Mouse (Mus musculus): ENCODE results near the gene Fgfr2. TPM values are rescaled to one million over a fixed set of nuclear protein-coding genes. Genes with fewer than 3 reads are reported as not detected.

The Fgfr2 gene
- polyA plus RNA-seq, 1 experiment, result 1.7 TPM

DNA sequence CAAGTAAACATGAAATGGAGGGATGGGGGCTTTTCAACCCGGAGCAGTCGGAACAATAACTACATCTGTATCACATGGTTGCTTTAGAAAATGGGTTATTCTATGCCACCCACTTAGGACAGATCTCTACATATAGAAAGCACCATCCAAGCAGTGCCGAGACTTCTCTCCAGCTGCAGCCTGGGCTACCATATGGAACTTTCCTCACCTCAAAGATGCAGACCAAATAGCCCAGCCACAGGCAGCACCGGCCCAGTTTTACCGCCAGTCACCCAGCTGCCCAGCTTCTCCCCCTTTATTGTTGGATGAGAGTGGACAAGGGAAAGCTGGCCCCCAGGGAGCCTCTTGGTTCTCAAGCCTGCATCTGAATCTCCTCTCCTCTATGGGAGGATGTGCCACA is 1172.0 kb downstream of the Fgfr2 start:
- no peaks in the 10 kb centered on the region for H3K27me3 ChIP-seq (ENCODE audit: control insufficient read depth, insufficient read depth, insufficient read length)
- no peak overlapping the region for H3ac ChIP-seq (ENCODE audit: control insufficient read depth, insufficient read length, low read depth)
- no peaks in the 10 kb centered on the region for H3K79me3 ChIP-seq (ENCODE audit: low read depth)
- H3K4me3 ChIP-seq (ENCODE audit: insufficient read depth, poor library complexity, severe bottlenecking), result no peak overlapping the region
- H3K79me2 ChIP-seq (ENCODE audit: control insufficient read depth, insufficient read depth), result no peaks in the 10 kb centered on the region
- TF ChIP-seq MYOD1 (IDR thresholded peaks at IDR 0.05; ENCODE audit: control insufficient read depth, insufficient read length, low read depth) (no peak), CEBPB (IDR thresholded peaks at IDR 0.05; ENCODE audit: low read depth) (no peak), CTCF (IDR thresholded peaks at IDR 0.05; ENCODE audit: control insufficient read depth, insufficient read depth, insufficient read length) (no peak), USF1 (IDR thresholded peaks at IDR 0.05; ENCODE audit: low read depth) (no peak), MAX (IDR thresholded peaks at IDR 0.05) (no peak), FOSL1 (IDR thresholded peaks at IDR 0.05; ENCODE audit: insufficient read depth, low read length, poor library complexity, severe bottlenecking) (no peak), MYOG (IDR thresholded peaks at IDR 0.05; ENCODE audit: control insufficient read depth, extremely low read depth, insufficient read length) (no peak)
- no peaks in the 10 kb centered on the region for H3K36me3 ChIP-seq (ENCODE audit: control insufficient read depth, insufficient read depth)

DNA sequence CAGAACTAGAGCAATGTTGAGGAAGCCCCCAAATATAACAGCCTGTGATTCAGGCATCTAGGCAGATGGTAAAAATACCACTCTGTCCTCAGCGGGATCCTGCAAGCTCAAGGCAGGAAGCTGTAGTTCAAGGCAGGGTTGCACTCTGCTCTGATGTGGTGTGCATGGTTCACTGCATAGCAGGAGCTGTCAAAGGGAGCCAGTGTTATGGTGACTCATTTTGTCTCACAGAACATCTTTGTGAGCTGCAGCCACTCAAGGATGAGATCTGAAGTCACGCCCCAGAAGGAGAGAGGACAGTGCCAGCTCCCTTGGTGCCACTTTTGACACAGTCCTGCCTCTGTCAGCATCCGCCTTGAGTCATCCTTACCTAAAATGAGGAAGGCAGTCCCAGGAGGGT is 1185.5 kb downstream of the Fgfr2 start:
- Histone ChIP-seq H3K4me3 (ENCODE audit: insufficient read depth, poor library complexity, severe bottlenecking) (no peak overlapping the region), H3K36me3 (ENCODE audit: control insufficient read depth, insufficient read depth) (no peaks in the 10 kb centered on the region), H3K27me3 (ENCODE audit: control insufficient read depth, insufficient read depth, insufficient read length) (no peaks in the 10 kb centered on the region), H3K79me2 (ENCODE audit: control insufficient read depth, insufficient read depth) (no peaks in the 10 kb centered on the region), H3ac (ENCODE audit: control insufficient read depth, insufficient read length, low read depth) (no peak overlapping the region), H3K79me3 (ENCODE audit: low read depth) (no peaks in the 10 kb centered on the region)
- TF ChIP-seq MYOG (IDR thresholded peaks at IDR 0.05; ENCODE audit: control insufficient read depth, extremely low read depth, insufficient read length) (no peak), MYOD1 (IDR thresholded peaks at IDR 0.05; ENCODE audit: control insufficient read depth, insufficient read length, low read depth) (no peak), CEBPB (IDR thresholded peaks at IDR 0.05; ENCODE audit: low read depth) (no peak), FOSL1 (IDR thresholded peaks at IDR 0.05; ENCODE audit: insufficient read depth, low read length, poor library complexity, severe bottlenecking) (no peak), MAX (IDR thresholded peaks at IDR 0.05) (no peak), CTCF (IDR thresholded peaks at IDR 0.05; ENCODE audit: control insufficient read depth, insufficient read depth, insufficient read length) (no peak), USF1 (IDR thresholded peaks at IDR 0.05; ENCODE audit: low read depth) (no peak)

DNA sequence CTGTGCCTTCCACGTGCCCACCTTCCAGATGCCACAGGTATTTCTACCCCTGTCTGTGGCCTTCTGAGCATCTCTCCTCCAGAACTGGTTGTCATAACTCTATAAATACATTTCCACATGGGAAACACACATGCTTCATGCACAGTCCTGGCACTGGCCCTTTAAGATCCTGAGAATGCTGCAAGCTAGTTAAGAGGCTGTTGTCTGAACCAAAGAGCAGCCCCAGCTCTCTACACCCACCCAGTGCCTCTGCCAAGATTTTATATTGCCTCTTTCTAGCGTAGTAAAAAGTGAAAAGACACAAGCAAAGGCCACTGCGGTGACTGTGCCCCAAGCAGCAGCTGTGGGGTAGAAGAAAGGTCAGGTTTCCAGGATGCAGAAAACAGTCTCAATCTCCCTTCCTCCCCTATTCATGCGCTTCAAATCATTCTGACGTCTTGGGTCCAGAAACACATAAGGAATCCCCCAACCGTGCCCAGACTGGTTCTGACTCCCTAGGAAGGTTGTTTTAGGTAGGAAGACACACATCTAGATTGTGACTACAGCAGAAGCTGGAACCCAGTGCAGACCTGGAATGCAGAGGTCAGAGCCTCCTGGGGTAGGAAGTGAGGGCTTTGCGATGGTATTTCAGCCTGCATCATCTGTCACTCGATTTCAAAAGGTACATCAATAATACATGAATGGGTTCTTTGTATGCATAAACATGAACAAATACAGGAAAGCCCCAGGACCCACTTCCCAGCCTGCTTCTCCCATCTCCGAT is 1195.7 kb downstream of the Fgfr2 start:
- no peak for TF ChIP-seq USF1 (IDR thresholded peaks at IDR 0.05; ENCODE audit: low read depth)
- no peak for TF ChIP-seq FOSL1 (IDR thresholded peaks at IDR 0.05; ENCODE audit: insufficient read depth, low read length, poor library complexity, severe bottlenecking)
- no peak for TF ChIP-seq MAX (IDR thresholded peaks at IDR 0.05)
- no peak for TF ChIP-seq MYOD1 (IDR thresholded peaks at IDR 0.05; ENCODE audit: control insufficient read depth, insufficient read length, low read depth)
- no peak for TF ChIP-seq MYOG (IDR thresholded peaks at IDR 0.05; ENCODE audit: control insufficient read depth, extremely low read depth, insufficient read length)
- no peak for TF ChIP-seq CEBPB (IDR thresholded peaks at IDR 0.05; ENCODE audit: low read depth)
- no peak for TF ChIP-seq CTCF (IDR thresholded peaks at IDR 0.05; ENCODE audit: control insufficient read depth, insufficient read depth, insufficient read length)
- Histone ChIP-seq H3K4me3 (ENCODE audit: insufficient read depth, poor library complexity, severe bottlenecking) (no peak overlapping the region), H3K79me2 (ENCODE audit: control insufficient read depth, insufficient read depth) (no peaks in the 10 kb centered on the region), H3ac (ENCODE audit: control insufficient read depth, insufficient read length, low read depth) (no peak overlapping the region), H3K27me3 (ENCODE audit: control insufficient read depth, insufficient read depth, insufficient read length) (no peaks in the 10 kb centered on the region), H3K36me3 (ENCODE audit: control insufficient read depth, insufficient read depth) (no peaks in the 10 kb centered on the region), H3K79me3 (ENCODE audit: low read depth) (no peaks in the 10 kb centered on the region)

DNA sequence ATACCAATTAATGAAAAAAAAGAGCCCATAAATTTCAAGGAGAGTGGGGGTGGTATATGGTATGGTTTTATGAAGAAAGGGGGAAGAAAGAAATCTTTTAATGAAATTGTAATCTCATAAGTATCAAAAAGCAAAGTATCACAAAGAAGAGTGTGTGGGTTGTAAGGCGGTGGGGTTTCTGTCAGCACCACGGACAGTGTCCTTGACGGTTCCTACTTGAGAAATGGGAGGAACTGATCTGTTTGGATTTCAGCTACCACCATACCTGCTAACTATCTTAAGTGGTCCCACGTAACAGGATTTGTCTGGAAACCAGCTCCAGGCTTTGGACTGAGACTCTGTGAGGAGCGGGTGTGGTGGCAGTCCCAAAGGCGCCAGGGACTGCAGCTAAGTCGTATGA is 1205.8 kb downstream of the Fgfr2 start:
- no peaks in the 10 kb centered on the region for H3K79me3 ChIP-seq (ENCODE audit: low read depth)
- H3K4me3 ChIP-seq (ENCODE audit: insufficient read depth, poor library complexity, severe bottlenecking), result no peak overlapping the region
- H3K27me3 ChIP-seq (ENCODE audit: control insufficient read depth, insufficient read depth, insufficient read length), result no peaks in the 10 kb centered on the region
- no peak for TF ChIP-seq USF1 (IDR thresholded peaks at IDR 0.05; ENCODE audit: low read depth)
- no peak for TF ChIP-seq FOSL1 (IDR thresholded peaks at IDR 0.05; ENCODE audit: insufficient read depth, low read length, poor library complexity, severe bottlenecking)
- no peak for TF ChIP-seq MYOG (IDR thresholded peaks at IDR 0.05; ENCODE audit: control insufficient read depth, extremely low read depth, insufficient read length)
- no peak for TF ChIP-seq CEBPB (IDR thresholded peaks at IDR 0.05; ENCODE audit: low read depth)
- TF ChIP-seq MAX (IDR thresholded peaks at IDR 0.05), result no peak
- TF ChIP-seq CTCF (IDR thresholded peaks at IDR 0.05; ENCODE audit: control insufficient read depth, insufficient read depth, insufficient read length), result no peak
- TF ChIP-seq MYOD1 (IDR thresholded peaks at IDR 0.05; ENCODE audit: control insufficient read depth, insufficient read length, low read depth), result no peak
- no peak overlapping the region for H3ac ChIP-seq (ENCODE audit: control insufficient read depth, insufficient read length, low read depth)
- H3K79me2 ChIP-seq (ENCODE audit: control insufficient read depth, insufficient read depth), result no peaks in the 10 kb centered on the region
- H3K36me3 ChIP-seq (ENCODE audit: control insufficient read depth, insufficient read depth), result no peaks in the 10 kb centered on the region

DNA sequence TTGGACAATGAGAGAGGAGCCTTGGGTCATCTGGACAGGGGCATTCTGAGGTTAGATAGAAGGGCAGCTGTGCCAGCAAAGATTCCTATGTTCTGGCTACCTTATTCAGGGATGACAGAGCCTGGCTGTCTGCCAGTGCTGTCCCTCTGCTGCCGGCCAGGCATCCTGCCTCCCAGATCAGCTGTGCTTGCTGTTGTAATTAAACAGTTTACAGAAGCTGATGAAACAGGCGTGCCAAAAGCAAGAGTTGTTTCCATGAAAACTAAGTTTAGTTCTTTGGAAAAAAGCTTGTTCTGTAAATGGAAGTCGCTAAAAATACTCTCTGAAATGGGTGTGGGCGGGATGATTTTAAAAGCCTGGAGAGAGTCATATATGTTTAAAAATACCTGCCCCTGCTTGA is 1213.5 kb downstream of the Fgfr2 start:
- no peaks in the 10 kb centered on the region for H3K27me3 ChIP-seq (ENCODE audit: control insufficient read depth, insufficient read depth, insufficient read length)
- H3K79me2 ChIP-seq (ENCODE audit: control insufficient read depth, insufficient read depth), result no peaks in the 10 kb centered on the region
- H3K36me3 ChIP-seq (ENCODE audit: control insufficient read depth, insufficient read depth), result no peaks in the 10 kb centered on the region
- no peak overlapping the region for H3K4me3 ChIP-seq (ENCODE audit: insufficient read depth, poor library complexity, severe bottlenecking)
- TF ChIP-seq CEBPB (IDR thresholded peaks at IDR 0.05; ENCODE audit: low read depth), result no peak
- no peak for TF ChIP-seq MYOG (IDR thresholded peaks at IDR 0.05; ENCODE audit: control insufficient read depth, extremely low read depth, insufficient read length)
- no peak for TF ChIP-seq USF1 (IDR thresholded peaks at IDR 0.05; ENCODE audit: low read depth)
- TF ChIP-seq MAX (IDR thresholded peaks at IDR 0.05), result no peak
- no peak for TF ChIP-seq FOSL1 (IDR thresholded peaks at IDR 0.05; ENCODE audit: insufficient read depth, low read length, poor library complexity, severe bottlenecking)
- no peak for TF ChIP-seq CTCF (IDR thresholded peaks at IDR 0.05; ENCODE audit: control insufficient read depth, insufficient read depth, insufficient read length)
- TF ChIP-seq MYOD1 (IDR thresholded peaks at IDR 0.05; ENCODE audit: control insufficient read depth, insufficient read length, low read depth), result no peak
- H3ac ChIP-seq (ENCODE audit: control insufficient read depth, insufficient read length, low read depth), result no peak overlapping the region
- H3K79me3 ChIP-seq (ENCODE audit: low read depth), result no peaks in the 10 kb centered on the region
